Mouse (Mus musculus) ES-Bruce4 (cell line): ENCODE measurements around the gene Epgn.

Source experiments
- CTCF ChIP-seq: IDR thresholded peaks from one replicate; pipeline ENCODE4 v1.8.1; 2011; ENCODE audit warnings: low read depth, low read length
- POLR2A ChIP-seq: IDR thresholded peaks from one replicate; pipeline ENCODE4 v1.8.1; 2011; ENCODE audit warnings: low read length; ENCODE audit not compliant: insufficient read depth

GRCm38 (mm10) chr5:91027164-91027563, at the start of gene Epgn:
- TF ChIP-seq CTCF (no peak), POLR2A (no peak)
